Mouse (Mus musculus): ENCODE measurements at regions not wholly inside any gene's neighbourhood (a gene's known extent, or its start where the extent isn't known, plus 50 kb on each side); places are given as distances from the start of the nearest gene placed in this dataset.

- DNase-seq (ENCODE audit: low spot score) (no peak), ATAC-seq (ENCODE audit: extremely low read depth, insufficient number of reproducible peaks, low FRiP score, poor library complexity, severe bottlenecking) (no peak)
- no peaks in the 10 kb centered on the region for H3K4me1 ChIP-seq (ENCODE audit: insufficient read depth, low read depth, low read length)
- H3K36me3 ChIP-seq (replicated peaks) = no peaks in the 10 kb centered on the region
- no peak for TF ChIP-seq POLR2AphosphoS5 (IDR thresholded peaks at IDR 0.05; ENCODE audit: insufficient replicate concordance, low read depth, low read length)
- TF ChIP-seq GATA1 (IDR thresholded peaks at IDR 0.05; ENCODE audit: borderline replicate concordance, low read length) = no peak
- TF ChIP-seq GATA2 (IDR thresholded peaks at IDR 0.05; ENCODE audit: borderline replicate concordance, low read depth, low read length) = no peak
- no peak for TF ChIP-seq CTCF (IDR thresholded peaks at IDR 0.05; ENCODE audit: low read depth, low read length)
- no peak for TF ChIP-seq TAL1 (conservative IDR thresholded peaks at IDR 0.05; ENCODE audit: low read depth, low read length)
- H3K4me3 ChIP-seq (ENCODE audit: low read depth, low read length) = no peak overlapping the region
- H3K27me3 ChIP-seq (ENCODE audit: insufficient read depth, low read length) = no peaks in the 10 kb centered on the region
- peaks cover 71% of the 10 kb centered on the region for H3K9me3 ChIP-seq (replicated peaks)
Measured at GRCm38 (mm10) chr5:103364791-103365699, 59.9 kb upstream of the Ptpn13 start.

DNA sequence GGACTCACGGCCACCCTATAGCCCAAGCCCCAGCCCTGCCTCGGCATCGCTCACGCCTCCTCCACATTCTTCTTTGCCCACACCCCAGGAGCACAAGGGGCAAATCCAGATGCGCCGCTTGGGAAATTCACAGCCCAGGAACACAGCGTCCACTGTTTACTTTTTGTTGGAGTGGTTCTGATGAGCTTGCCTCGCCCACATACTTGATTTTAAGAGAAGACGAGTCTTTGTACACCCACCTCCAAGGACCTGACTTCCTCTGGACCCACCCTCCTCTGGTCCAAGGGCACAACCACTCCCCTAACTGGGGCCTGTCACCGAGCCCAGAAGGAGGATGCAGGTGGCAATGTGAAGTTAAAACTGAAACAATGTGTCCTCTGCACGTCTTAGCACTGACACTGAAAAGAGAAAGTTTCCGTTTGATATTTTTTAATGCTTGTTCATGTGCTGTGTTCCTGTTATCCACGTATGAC, 64.2 kb upstream of the Ptpn13 start:
- ATAC-seq (ENCODE audit: extremely low read depth, insufficient number of reproducible peaks, low FRiP score, poor library complexity, severe bottlenecking) (no peak), DNase-seq (ENCODE audit: low spot score) (no peak)
- peaks cover 74% of the 10 kb centered on the region for H3K9me3 ChIP-seq (replicated peaks)

DNA sequence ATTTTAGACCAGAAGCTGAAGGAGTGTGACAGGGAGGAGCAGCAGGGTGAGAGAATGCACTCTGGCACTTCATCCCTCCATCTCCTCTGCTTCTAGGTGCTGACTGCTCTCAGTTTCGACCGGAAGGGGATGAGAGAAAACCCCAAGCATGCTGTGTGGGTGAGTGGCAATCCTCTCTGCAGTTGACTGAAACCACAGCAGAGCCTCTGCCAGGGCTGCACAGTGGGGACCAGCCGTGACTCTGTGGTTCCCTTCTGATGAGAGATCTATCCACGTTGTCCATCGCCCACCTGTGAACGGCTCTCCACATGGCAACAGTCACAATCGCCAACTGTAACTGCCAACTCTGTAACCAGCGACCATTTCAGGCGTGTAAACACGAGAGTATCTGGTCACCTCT, 64.6 kb upstream of the Ptpn13 start:
- H3K27me3 ChIP-seq (ENCODE audit: insufficient read depth, low read length) = no peaks in the 10 kb centered on the region
- no peak overlapping the region for H3K4me3 ChIP-seq (ENCODE audit: low read depth, low read length)
- DNase-seq (ENCODE audit: low spot score) (no peak), ATAC-seq (ENCODE audit: extremely low read depth, insufficient number of reproducible peaks, low FRiP score, poor library complexity, severe bottlenecking) (no peak)
- H3K9me3 ChIP-seq (replicated peaks) = peaks cover 74% of the 10 kb centered on the region
- TF ChIP-seq GATA2 (IDR thresholded peaks at IDR 0.05; ENCODE audit: borderline replicate concordance, low read depth, low read length) (no peak), CTCF (IDR thresholded peaks at IDR 0.05; ENCODE audit: low read depth, low read length) (no peak), POLR2AphosphoS5 (IDR thresholded peaks at IDR 0.05; ENCODE audit: insufficient replicate concordance, low read depth, low read length) (no peak), TAL1 (conservative IDR thresholded peaks at IDR 0.05; ENCODE audit: low read depth, low read length) (no peak), GATA1 (IDR thresholded peaks at IDR 0.05; ENCODE audit: borderline replicate concordance, low read length) (no peak)
- H3K36me3 ChIP-seq (replicated peaks) = no peaks in the 10 kb centered on the region
- H3K4me1 ChIP-seq (ENCODE audit: insufficient read depth, low read depth, low read length) = no peaks in the 10 kb centered on the region

More for the DNA sequence above, 64.2 kb upstream of the Ptpn13 start:
- Histone ChIP-seq H3K27me3 (ENCODE audit: insufficient read depth, low read length) (no peaks in the 10 kb centered on the region), H3K4me1 (ENCODE audit: insufficient read depth, low read depth, low read length) (no peaks in the 10 kb centered on the region), H3K4me3 (ENCODE audit: low read depth, low read length) (no peak overlapping the region), H3K36me3 (replicated peaks) (no peaks in the 10 kb centered on the region)
- TF ChIP-seq TAL1 (conservative IDR thresholded peaks at IDR 0.05; ENCODE audit: low read depth, low read length) (no peak), GATA2 (IDR thresholded peaks at IDR 0.05; ENCODE audit: borderline replicate concordance, low read depth, low read length) (no peak), CTCF (IDR thresholded peaks at IDR 0.05; ENCODE audit: low read depth, low read length) (no peak)

DNA sequence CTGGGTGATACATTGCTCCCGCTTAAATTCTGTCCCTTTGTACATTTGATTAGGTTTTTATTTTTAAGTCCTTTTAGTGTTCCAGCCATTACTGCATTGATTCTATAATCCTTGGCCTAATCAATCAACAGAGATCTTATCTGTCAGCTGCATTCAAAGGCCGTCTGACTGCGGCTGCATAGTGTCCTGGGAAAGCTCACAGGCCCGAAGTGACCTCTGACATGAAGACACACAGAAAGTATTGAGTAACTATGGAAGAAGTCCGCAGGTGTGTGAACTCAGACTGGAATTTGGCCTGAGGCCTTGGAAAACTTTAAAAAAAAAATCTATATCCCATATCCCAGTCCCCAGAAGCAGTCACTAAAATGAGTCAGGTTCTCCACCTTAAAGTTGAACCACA, 67.4 kb upstream of the Ptpn13 start:
- Histone ChIP-seq H3K27me3 (ENCODE audit: insufficient read depth, low read length) (no peaks in the 10 kb centered on the region), H3K4me3 (ENCODE audit: low read depth, low read length) (no peak overlapping the region), H3K36me3 (replicated peaks) (no peaks in the 10 kb centered on the region), H3K9me3 (replicated peaks) (peaks cover 69% of the 10 kb centered on the region), H3K4me1 (ENCODE audit: insufficient read depth, low read depth, low read length) (no peaks in the 10 kb centered on the region)
- ATAC-seq (ENCODE audit: extremely low read depth, insufficient number of reproducible peaks, low FRiP score, poor library complexity, severe bottlenecking) (no peak), DNase-seq (ENCODE audit: low spot score) (no peak)
- TF ChIP-seq TAL1 (conservative IDR thresholded peaks at IDR 0.05; ENCODE audit: low read depth, low read length) = no peak
- TF ChIP-seq POLR2AphosphoS5 (IDR thresholded peaks at IDR 0.05; ENCODE audit: insufficient replicate concordance, low read depth, low read length) = no peak
- TF ChIP-seq GATA1 (IDR thresholded peaks at IDR 0.05; ENCODE audit: borderline replicate concordance, low read length) = no peak
- no peak for TF ChIP-seq CTCF (IDR thresholded peaks at IDR 0.05; ENCODE audit: low read depth, low read length)
- no peak for TF ChIP-seq GATA2 (IDR thresholded peaks at IDR 0.05; ENCODE audit: borderline replicate concordance, low read depth, low read length)

DNA sequence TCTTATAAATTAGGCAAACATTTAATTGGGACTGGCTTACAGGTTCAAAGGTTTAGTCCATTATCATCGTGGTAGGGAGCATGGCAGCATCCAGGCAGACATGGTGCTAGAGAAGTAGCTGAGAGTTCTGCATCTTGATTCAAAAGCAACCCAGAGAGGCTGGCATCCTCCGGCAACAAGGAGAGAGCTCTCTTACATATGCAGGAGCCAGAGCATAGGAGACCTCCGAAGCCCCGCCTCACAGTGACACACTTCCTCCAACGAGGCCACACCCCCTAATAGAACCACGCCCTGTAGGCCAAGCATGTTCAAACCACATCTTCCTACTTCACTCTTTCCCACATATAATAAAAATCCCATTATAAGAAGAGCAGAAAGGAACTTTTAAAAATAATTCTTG, 68.5 kb upstream of the Ptpn13 start:
- no peaks in the 10 kb centered on the region for H3K27me3 ChIP-seq (ENCODE audit: insufficient read depth, low read length)
- no peak overlapping the region for H3K4me3 ChIP-seq (ENCODE audit: low read depth, low read length)
- no peaks in the 10 kb centered on the region for H3K36me3 ChIP-seq (replicated peaks)
- DNase-seq (ENCODE audit: low spot score) (no peak), ATAC-seq (ENCODE audit: extremely low read depth, insufficient number of reproducible peaks, low FRiP score, poor library complexity, severe bottlenecking) (no peak)
- no peaks in the 10 kb centered on the region for H3K4me1 ChIP-seq (ENCODE audit: insufficient read depth, low read depth, low read length)
- TF ChIP-seq TAL1 (conservative IDR thresholded peaks at IDR 0.05; ENCODE audit: low read depth, low read length) (no peak), CTCF (IDR thresholded peaks at IDR 0.05; ENCODE audit: low read depth, low read length) (no peak), GATA1 (IDR thresholded peaks at IDR 0.05; ENCODE audit: borderline replicate concordance, low read length) (no peak), POLR2AphosphoS5 (IDR thresholded peaks at IDR 0.05; ENCODE audit: insufficient replicate concordance, low read depth, low read length) (no peak), GATA2 (IDR thresholded peaks at IDR 0.05; ENCODE audit: borderline replicate concordance, low read depth, low read length) (no peak)
- peaks cover 66% of the 10 kb centered on the region for H3K9me3 ChIP-seq (replicated peaks)

- TF ChIP-seq GATA1 (IDR thresholded peaks at IDR 0.05; ENCODE audit: borderline replicate concordance, low read length) = no peak
- TF ChIP-seq POLR2AphosphoS5 (IDR thresholded peaks at IDR 0.05; ENCODE audit: insufficient replicate concordance, low read depth, low read length) = no peak
- no peak for TF ChIP-seq GATA2 (IDR thresholded peaks at IDR 0.05; ENCODE audit: borderline replicate concordance, low read depth, low read length)
- TF ChIP-seq TAL1 (conservative IDR thresholded peaks at IDR 0.05; ENCODE audit: low read depth, low read length) = no peak
- TF ChIP-seq CTCF (IDR thresholded peaks at IDR 0.05; ENCODE audit: low read depth, low read length) = no peak
- Histone ChIP-seq H3K4me1 (ENCODE audit: insufficient read depth, low read depth, low read length) (no peaks in the 10 kb centered on the region), H3K4me3 (ENCODE audit: low read depth, low read length) (no peak overlapping the region), H3K9me3 (replicated peaks) (peaks cover 65% of the 10 kb centered on the region), H3K36me3 (replicated peaks) (no peaks in the 10 kb centered on the region), H3K27me3 (ENCODE audit: insufficient read depth, low read length) (no peaks in the 10 kb centered on the region)
- DNase-seq (ENCODE audit: low spot score) (no peak), ATAC-seq (ENCODE audit: extremely low read depth, insufficient number of reproducible peaks, low FRiP score, poor library complexity, severe bottlenecking) (no peak)
Measured at GRCm38 (mm10) chr5:103355372-103356300, 69.4 kb upstream of the Ptpn13 start.

Measured in G1E (cell line).